Mouse (Mus musculus) midbrain, postnatal 0 days (tissue): ENCODE data around the gene Ush2a. TPM values are rescaled to one million over a fixed set of nuclear protein-coding genes. Genes with fewer than 3 reads are reported as not detected.

ENCODE experiments used
- ATAC-seq: fragments of 200-750 bp; cut with Nextera tagmentation; 2 replicates; pipeline ENCODE4 v1.8.0; 2017; ENCODE audit warnings: moderate number of reproducible peaks, mild to moderate bottlenecking, moderate TSS enrichment, moderate library complexity; ENCODE audit not compliant: low FRiP score
- DNase-seq: peaks from one replicate; pipeline ENCODE4 v3.0.0-alpha.2; 2015; ENCODE audit warnings: low spot score
- H3K27ac ChIP-seq: fragments of 300-500 bp; sonication (generic); 2 replicates; pipeline ENCODE4 v1.5.1; 2014; ENCODE audit warnings: low read depth, mild to moderate bottlenecking, low read length, mixed read lengths
- H3K27me3 ChIP-seq: fragments of 300-500 bp; sonication (generic); 2 replicates; pipeline ENCODE4 v1.6.1; 2014; ENCODE audit warnings: low read length, control low read depth, mixed read lengths; ENCODE audit not compliant: insufficient read depth
- H3K36me3 ChIP-seq: fragments of 300-500 bp; sonication (generic); 2 replicates; pipeline ENCODE4 v1.6.1; 2014; ENCODE audit warnings: low read length, control low read depth, mixed read lengths; ENCODE audit not compliant: insufficient read depth
- H3K4me1 ChIP-seq: fragments of 300-500 bp; sonication (generic); 2 replicates; pipeline ENCODE4 v1.6.1; 2014; ENCODE audit warnings: mild to moderate bottlenecking, control low read depth, antibody characterized with exemption, low read length, mixed read lengths; ENCODE audit not compliant: insufficient read depth
- H3K4me2 ChIP-seq: fragments of 300-500 bp; sonication (generic); 2 replicates; pipeline ENCODE4 v1.6.1; 2014; ENCODE audit warnings: low read depth, mild to moderate bottlenecking, low read length, mixed read lengths; ENCODE audit not compliant: poor library complexity, severe bottlenecking
- H3K4me3 ChIP-seq: fragments of 300-500 bp; sonication (generic); 2 replicates; pipeline ENCODE4 v1.5.1; 2014; ENCODE audit warnings: low read depth, mild to moderate bottlenecking, low read length, moderate library complexity
- H3K9ac ChIP-seq: fragments of 300-500 bp; sonication (generic); replicated peaks from 2 replicates; pipeline ENCODE4 v1.6.1; 2014; ENCODE audit warnings: mild to moderate bottlenecking, low read length, moderate library complexity, mixed read lengths; ENCODE audit not compliant: poor library complexity, severe bottlenecking
- H3K9me3 ChIP-seq: fragments of 300-500 bp; sonication (generic); 2 replicates; pipeline ENCODE4 v1.6.1; 2016; ENCODE audit warnings: low read length, control low read depth
- CTCF ChIP-seq: IDR thresholded peaks from 2 replicates; pipeline ENCODE4 v1.5.1; 2016; ENCODE audit warnings: antibody characterized with exemption, mild to moderate bottlenecking
- WGBS: fragments of 180-500 bp; shearing (Covaris S2); extraction: QIAGEN DNeasy Blood & Tissue Kit; methylation state at CpG from one replicate; pipeline ENCODE4 v1.1.7; 2014; 5-methylcytosine and 5-hydroxymethylcytosine counted together
- polyA plus RNA-seq: library from polyadenylated mRNA; unstranded; fragments of >200 nt; fragmentation: Nextera tagmentation; extraction: Ambion mirVana; gene quantifications from 2 replicates; pipeline ENCODE4 v1.2.1, GENCODE M21; 2015
- total RNA-seq: library from RNA; depleted of rRNA; stranded (reverse); fragments of >200 nt; gene quantifications from 2 replicates; pipeline ENCODE4 v1.2.3, GENCODE M21; 2014

The Ush2a gene
- total and polyA plus RNA-seq, 2 experiments from 2014 or later, result 0.10 to 0.38 TPM

DNA sequence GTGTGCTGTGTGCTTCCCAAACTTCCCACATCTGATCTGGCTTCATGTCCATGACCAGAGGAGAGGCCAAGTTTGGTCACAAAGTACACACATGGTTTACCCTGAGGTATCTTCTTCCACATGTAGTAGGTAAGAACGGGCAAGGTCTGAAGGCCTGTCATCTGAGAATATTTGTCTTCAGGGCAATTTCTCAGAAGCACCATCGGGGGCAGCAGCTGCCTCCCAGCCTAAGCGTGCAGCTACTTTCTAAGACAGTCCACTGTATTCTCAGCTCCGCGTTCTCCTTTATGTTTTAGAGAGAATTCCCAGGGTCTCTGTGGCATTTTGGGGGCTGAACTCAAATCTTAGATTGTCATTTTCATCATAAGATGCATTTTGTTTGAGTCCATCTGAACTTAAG is 186.1 kb downstream of the Ush2a start:
- 0 out of 2 replicates have a peak, but pooled peaks have one; percentile 9 for TF ChIP-seq CTCF
- Histone ChIP-seq H3K9me3 (no peaks in the 10 kb centered on the region), H3K9ac (no peak overlapping the region), H3K27ac (no peak overlapping the region), H3K27me3 (no peaks in the 10 kb centered on the region), H3K4me2 (no peak overlapping the region), H3K4me3 (no peak overlapping the region), H3K4me1 (no peaks in the 10 kb centered on the region), H3K36me3 (no peaks in the 10 kb centered on the region)
- DNase-seq, result no peak
- no peak for ATAC-seq
- WGBS, result 79% methylated on average over 5 of the region's 5 CpGs

DNA sequence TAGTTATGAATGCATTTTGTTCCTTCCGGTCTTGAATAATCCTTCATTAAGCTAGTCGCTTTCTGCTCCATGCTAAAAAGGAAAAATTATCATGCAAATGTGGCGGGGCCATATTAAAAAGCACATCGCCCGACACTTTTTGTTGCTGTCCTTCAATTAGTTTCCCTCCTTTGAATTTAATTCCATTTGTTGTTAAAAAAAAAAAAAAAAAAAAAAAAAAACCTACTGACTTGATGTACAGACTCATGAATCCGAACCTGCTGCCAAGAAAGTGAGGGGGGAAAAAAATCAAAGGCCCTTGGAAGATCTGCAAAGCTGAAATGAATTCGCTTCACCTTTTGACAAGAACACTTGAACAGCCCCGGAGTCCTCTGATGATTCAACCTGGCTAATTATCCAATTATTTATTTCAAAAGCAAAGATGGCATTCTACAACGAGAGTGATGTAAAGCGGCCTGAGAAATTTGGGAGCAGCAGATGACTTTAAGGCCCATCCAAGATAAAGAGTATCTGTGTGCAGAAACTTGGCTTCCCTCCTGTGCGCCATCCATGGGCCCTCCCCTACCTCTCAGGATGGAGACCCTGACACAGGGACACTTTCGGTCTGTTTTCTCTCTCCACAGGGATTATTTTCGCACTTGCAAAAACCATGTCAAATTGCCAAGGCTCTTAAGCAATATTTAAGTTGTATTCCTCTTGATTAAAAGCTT is 194.8 kb downstream of the Ush2a start:
- 41% methylated on average over 13 of the region's 13 CpGs for WGBS
- Histone ChIP-seq H3K9me3 (no peaks in the 10 kb centered on the region), H3K27ac (no peak overlapping the region), H3K4me3 (no peak overlapping the region), H3K27me3 (no peaks in the 10 kb centered on the region), H3K9ac (no peak overlapping the region), H3K4me2 (no peak overlapping the region), H3K4me1 (no peaks in the 10 kb centered on the region), H3K36me3 (no peaks in the 10 kb centered on the region)
- no peak for TF ChIP-seq CTCF
- DNase-seq (no peak), ATAC-seq (no peak)

DNA sequence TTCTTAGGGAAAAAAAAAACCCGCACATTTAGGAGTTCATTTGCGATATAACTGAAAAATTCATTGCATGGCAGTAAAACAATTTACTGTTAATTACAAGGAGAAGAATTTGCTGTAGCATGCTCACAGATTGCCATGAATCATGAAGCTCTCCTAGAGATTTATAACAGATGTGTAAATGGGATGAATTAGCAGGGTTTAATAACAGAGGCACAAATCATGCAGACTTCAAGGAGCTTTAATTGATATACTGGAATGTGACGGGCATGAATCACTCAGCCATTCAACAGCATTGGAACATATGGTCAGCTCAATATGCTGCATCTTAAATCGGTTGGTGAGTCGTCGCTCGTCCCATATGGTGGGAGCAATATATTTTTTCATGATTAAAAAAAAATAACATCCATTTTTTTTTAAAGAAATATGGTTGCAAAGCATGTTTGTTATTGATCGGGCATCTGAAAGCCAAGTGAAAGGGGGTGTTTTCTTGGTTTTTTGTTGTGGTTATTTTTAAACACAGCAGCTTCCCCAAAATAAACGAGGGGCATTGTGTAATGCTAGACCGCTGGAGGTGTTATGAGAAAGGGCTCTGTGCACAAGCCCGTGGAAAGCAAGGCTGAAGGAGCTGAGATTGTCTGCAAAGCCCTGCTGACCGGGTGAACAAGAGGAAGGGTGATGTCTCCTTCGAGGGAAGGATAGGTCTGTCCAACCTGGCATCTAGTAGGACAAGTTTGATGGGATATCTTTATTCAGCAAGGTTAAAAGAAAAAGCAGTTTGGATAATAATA is 195.6 kb downstream of the Ush2a start:
- Histone ChIP-seq H3K27me3 (no peaks in the 10 kb centered on the region), H3K4me2 (no peak overlapping the region), H3K9ac (no peak overlapping the region), H3K36me3 (no peaks in the 10 kb centered on the region), H3K27ac (no peak overlapping the region), H3K4me1 (no peaks in the 10 kb centered on the region), H3K4me3 (no peak overlapping the region), H3K9me3 (no peaks in the 10 kb centered on the region)
- ATAC-seq (no peak), DNase-seq (peak; percentile 61)
- no peak for TF ChIP-seq CTCF
- WGBS, result 51% methylated on average over 13 of the region's 13 CpGs

DNA sequence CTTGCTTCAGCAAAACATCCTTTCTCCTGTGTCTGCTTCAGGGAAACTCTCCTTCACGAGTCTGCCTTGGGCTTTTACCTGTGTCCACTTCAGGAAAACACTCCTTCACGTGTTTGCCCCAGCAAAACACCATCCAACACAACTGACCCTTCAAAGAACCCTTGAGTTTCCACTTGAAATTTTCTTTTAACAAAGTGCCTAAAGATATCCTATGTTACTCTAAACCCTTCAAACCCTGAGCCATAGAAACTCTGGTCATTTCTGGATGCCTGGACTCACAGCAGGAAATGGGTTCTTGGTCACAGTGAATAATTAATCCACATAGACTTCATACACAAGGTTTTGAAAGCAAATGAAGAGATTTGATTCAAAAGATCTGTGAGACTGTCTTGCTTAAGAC is 199.4 kb downstream of the Ush2a start:
- H3K4me3 ChIP-seq, result no peak overlapping the region
- WGBS, result 80% methylated on average over 2 of the region's 2 CpGs

DNA sequence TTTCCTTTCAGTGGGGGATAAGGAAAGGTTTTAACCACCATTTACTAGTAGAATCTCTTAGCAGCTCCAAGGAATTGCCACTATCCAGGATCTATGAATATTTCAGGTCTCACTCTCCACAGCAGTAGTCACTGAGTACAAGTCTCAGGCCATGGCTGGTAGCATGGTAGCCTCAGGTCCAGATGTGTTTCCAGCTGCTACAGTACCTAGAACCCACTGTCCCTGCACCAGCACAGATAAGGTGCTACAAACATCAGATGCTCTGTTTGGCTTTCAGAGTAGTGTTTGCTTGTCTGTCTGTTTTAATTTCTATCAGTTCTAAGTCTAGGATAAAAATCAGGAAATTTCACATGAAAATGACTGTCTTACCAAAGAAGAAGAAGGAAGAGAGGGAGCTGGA is 202.8 kb downstream of the Ush2a start:
- Histone ChIP-seq H3K4me2 (no peak overlapping the region), H3K9me3 (no peaks in the 10 kb centered on the region), H3K27me3 (no peaks in the 10 kb centered on the region), H3K27ac (no peak overlapping the region), H3K9ac (no peak overlapping the region), H3K4me3 (no peak overlapping the region), H3K36me3 (no peaks in the 10 kb centered on the region), H3K4me1 (no peaks in the 10 kb centered on the region)
- DNase-seq (no peak), ATAC-seq (no peak)
- TF ChIP-seq CTCF, result no peak

More for the DNA sequence above, 199.4 kb downstream of the Ush2a start:
- no peak for TF ChIP-seq CTCF
- Histone ChIP-seq H3K9ac (no peak overlapping the region), H3K27me3 (no peaks in the 10 kb centered on the region), H3K36me3 (no peaks in the 10 kb centered on the region), H3K27ac (no peak overlapping the region), H3K4me2 (no peak overlapping the region), H3K4me1 (no peaks in the 10 kb centered on the region), H3K9me3 (no peaks in the 10 kb centered on the region)
- DNase-seq (no peak), ATAC-seq (no peak)

DNA sequence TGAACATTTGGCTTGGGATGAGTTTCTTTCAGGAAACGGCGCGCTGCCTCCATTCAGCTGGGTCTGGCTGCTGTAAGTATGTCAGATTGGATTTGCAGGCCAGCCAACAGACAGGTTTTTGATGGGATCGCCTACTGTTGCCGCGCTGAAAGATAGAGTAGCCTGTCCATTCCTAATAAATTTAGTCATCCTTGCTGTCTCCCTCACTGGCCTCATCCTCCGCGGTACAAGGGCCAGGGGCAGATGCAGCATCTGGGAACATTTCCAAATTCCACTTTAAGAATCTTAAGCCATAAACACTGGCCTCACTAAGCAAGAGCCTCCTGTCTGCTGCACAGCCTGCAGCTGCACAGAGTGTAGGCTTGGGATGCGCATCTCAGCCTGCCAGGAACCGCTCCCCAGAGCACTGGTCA is 206.6 kb downstream of the Ush2a start:
- WGBS, result 47% methylated on average over 10 of the region's 10 CpGs
- H3K4me3 ChIP-seq, result no peak overlapping the region
- no peaks in the 10 kb centered on the region for H3K4me1 ChIP-seq
- H3K4me2 ChIP-seq, result peak overlapping the region; percentile 12; the same call in 1 of the 2 replicates
- 0 out of 2 replicates have a peak overlapping the region, but pooled peaks have one; percentile 19 for H3K9ac ChIP-seq
- H3K27ac ChIP-seq, result no peak overlapping the region
- no peak for TF ChIP-seq CTCF
- no peaks in the 10 kb centered on the region for H3K9me3 ChIP-seq
- peak; percentile 80 for DNase-seq
- H3K36me3 ChIP-seq, result no peaks in the 10 kb centered on the region
- no peak; the same call in 1 of the 2 replicates for ATAC-seq
- no peaks in the 10 kb centered on the region for H3K27me3 ChIP-seq
